ENCODE assay signal across 9 mouse cellular contexts in genomic region chr10:90431974-90432373, GRCm38 (mm10).
DNase-seq lines count a peak whose midpoint lies in the region; ATAC-seq lines count a peak whose summit lies in the region.
"Had no signal": no experiment of that assay in that cellular context is flagged by ENCODE, and none has a peak within 500 bp of the region (broad histone marks: within the 10 kb centered on the region; RNA-seq: fewer than 3 reads in every experiment).

No protein-coding gene starts in this region.

- peak overlapping the region; percentile 9; the same call in 1 of the 2 replicates for H3K4me3 ChIP-seq in kidney, embryonic 16.5 days (ENCODE audit: low read length)
- H3K4me3 ChIP-seq in neural tube, embryonic 14.5 days (ENCODE audit: low read depth, low read length) = no peak overlapping the region

- H3K9me3 ChIP-seq in kidney, embryonic 16.5 days (ENCODE audit: low read length) = no peaks in the 10 kb centered on the region
- no peaks in the 10 kb centered on the region for H3K9me3 ChIP-seq in neural tube, embryonic 14.5 days (ENCODE audit: control insufficient read depth, low read length)

- H3K4me1 ChIP-seq in kidney, embryonic 16.5 days (ENCODE audit: insufficient read depth, low read length) = peaks cover 7% of the 10 kb centered on the region
- peaks cover 4% of the 10 kb centered on the region; the same call in 1 of the 2 replicates for H3K4me1 ChIP-seq in neural tube, embryonic 14.5 days (ENCODE audit: control insufficient read depth, insufficient read depth, low read length)

- no peak overlapping the region for H3K27ac ChIP-seq in kidney, embryonic 16.5 days (ENCODE audit: low read length)
- peak overlapping the region; percentile 44; the same call in 1 of the 2 replicates for H3K27ac ChIP-seq in neural tube, embryonic 14.5 days (ENCODE audit: low read depth, low read length)

- peak; percentile 83 for ATAC-seq in kidney, embryonic 16.5 days (ENCODE audit: low FRiP score, low TSS enrichment)
- peak; percentile 73; the same call in 1 of the 2 replicates for ATAC-seq in neural tube, embryonic 14.5 days (ENCODE audit: low read depth)

- H3K4me2 ChIP-seq in kidney, embryonic 16.5 days (replicated peaks; ENCODE audit: low read depth, low read length) = peak overlapping the region; percentile 35
- peak overlapping the region; percentile 41 for H3K4me2 ChIP-seq in neural tube, embryonic 14.5 days (ENCODE audit: low read depth, low read length)

- no peak overlapping the region for H3K9ac ChIP-seq in kidney, embryonic 16.5 days (replicated peaks; ENCODE audit: low read length)
- H3K9ac ChIP-seq in neural tube, embryonic 14.5 days (replicated peaks; ENCODE audit: low read depth, low read length) = no peak overlapping the region

- no peaks in the 10 kb centered on the region for H3K36me3 ChIP-seq in kidney, embryonic 16.5 days (ENCODE audit: insufficient read depth, low read length)
- no peaks in the 10 kb centered on the region for H3K36me3 ChIP-seq in neural tube, embryonic 14.5 days (ENCODE audit: control insufficient read depth, insufficient read depth, low read length)

- intact Hi-C loops in gastrocnemius, postnatal 14 days (cut with DNase I; ENCODE audit: low total_unique reads) = no loop called here

- DNase-seq in kidney, adult 11 months = no peak
- peak; percentile 9 to 59 for DNase-seq in frontal cortex, postnatal 10 days (ENCODE audit: low spot score in 2 of 2)
- peak; percentile 13 to 24 for DNase-seq in layer of hippocampus, postnatal 25 days (ENCODE audit: extremely low spot score in 1 of 2, low spot score in 1 of 2)
- DNase-seq in gastrocnemius, postnatal 14 days = no peak
- DNase-seq in lung, postnatal 14 days = no peak
- DNase-seq: adrenal gland, adult 8-10 months; thymus, postnatal 14 days had no signal

- WGBS in kidney, embryonic 16.5 days = 21% methylated on average over 9 of the region's 9 CpGs
- WGBS in neural tube, embryonic 14.5 days = 28% methylated on average over 9 of the region's 9 CpGs

- no peaks in the 10 kb centered on the region for H3K27me3 ChIP-seq in kidney, embryonic 16.5 days (ENCODE audit: insufficient read depth, low read length)
- H3K27me3 ChIP-seq in neural tube, embryonic 14.5 days (ENCODE audit: control insufficient read depth, insufficient read depth, low read length) = no peaks in the 10 kb centered on the region

Comparison
In these comparisons a context has a peak if more than half of its experiments do, and no peak if none do; other contexts are left out.
1. DNase-seq: peak in frontal cortex, postnatal 10 days (2 of 2) and layer of hippocampus, postnatal 25 days (2 of 2); none in kidney, adult 11 months (single experiment), gastrocnemius, postnatal 14 days (single experiment) and lung, postnatal 14 days (single experiment).